Mouse (Mus musculus) forebrain, postnatal 0 days (tissue): ENCODE measurements around the gene Zfp692. TPM values are rescaled to one million over a fixed set of nuclear protein-coding genes. Genes with fewer than 3 reads are reported as not detected.
"Not testable (repeated sequence)": the region's sequence is repeated elsewhere in the genome, so short reads cannot be mapped to it uniquely, and the experiment has no call there.

Experiments
- ATAC-seq: fragments of 200-750 bp; cut with Nextera tagmentation; 2 replicates; pipeline ENCODE4 v1.8.0; 2017; ENCODE audit warnings: mild to moderate bottlenecking, moderate library complexity
- DNase-seq: peaks from one replicate; pipeline ENCODE4 v3.0.0-alpha.2; 2015
- H3K27ac ChIP-seq: fragments of 300-500 bp; sonication (generic); 2 replicates; pipeline ENCODE4 v1.5.1; 2014; ENCODE audit warnings: low read depth, mild to moderate bottlenecking, antibody characterized with exemption, low read length, moderate library complexity, mixed read lengths
- H3K27me3 ChIP-seq: fragments of 300-500 bp; sonication (generic); 2 replicates; pipeline ENCODE4 v1.6.1; 2014; ENCODE audit warnings: mild to moderate bottlenecking, low read length, mixed read lengths; ENCODE audit not compliant: insufficient read depth
- H3K36me3 ChIP-seq: fragments of 300-500 bp; sonication (generic); 2 replicates; pipeline ENCODE4 v1.6.1; 2014; ENCODE audit warnings: mild to moderate bottlenecking, moderate library complexity; ENCODE audit not compliant: insufficient read depth
- H3K4me1 ChIP-seq: fragments of 300-500 bp; sonication (generic); 2 replicates; pipeline ENCODE4 v1.6.1; 2014; ENCODE audit warnings: antibody characterized with exemption; ENCODE audit not compliant: insufficient read depth
- H3K4me2 ChIP-seq: fragments of 300-500 bp; sonication (generic); 2 replicates; pipeline ENCODE4 v1.6.1; 2014; ENCODE audit warnings: low read depth, mild to moderate bottlenecking, moderate library complexity
- H3K4me3 ChIP-seq: fragments of 300-500 bp; sonication (generic); 2 replicates; pipeline ENCODE4 v1.5.1; 2014; ENCODE audit warnings: low read depth, low read length, mixed read lengths
- H3K9ac ChIP-seq: fragments of 300-500 bp; sonication (generic); 2 replicates; pipeline ENCODE4 v1.6.1; 2014; ENCODE audit warnings: mild to moderate bottlenecking
- H3K9me3 ChIP-seq: fragments of 300-500 bp; sonication (generic); 2 replicates; pipeline ENCODE4 v1.6.1; 2016; ENCODE audit warnings: low read length
- CTCF ChIP-seq: sonication (generic); IDR thresholded peaks from 2 replicates; pipeline ENCODE4 v1.5.1; 2016; ENCODE audit warnings: antibody characterized with exemption, control low read depth, low read depth
- WGBS: fragments of 180-500 bp; shearing (Covaris S2); extraction: QIAGEN DNeasy Blood & Tissue Kit; methylation state at CpG from one replicate; pipeline ENCODE4 v1.1.7; 2014; 5-methylcytosine and 5-hydroxymethylcytosine counted together
- polyA plus RNA-seq: library from polyadenylated mRNA; unstranded; fragments of >200 nt; fragmentation: Nextera tagmentation; extraction: Ambion mirVana; gene quantifications from 2 replicates; pipeline ENCODE4 v1.2.1, GENCODE M21; 2015
- total RNA-seq: library from RNA; depleted of rRNA; stranded (reverse); fragments of >200 nt; gene quantifications from 2 replicates; pipeline ENCODE4 v1.2.3, GENCODE M21; 2014; rRNA removed

The Zfp692 gene
- total and polyA plus RNA-seq, 2 experiments from 2014 or later, result 17.7 to 30.0 TPM

GRCm38 (mm10) chr11:58353709-58354108 lies 46.8 kb downstream of the Zfp692 start:
- Histone ChIP-seq H3K9me3 (no peaks in the 10 kb centered on the region), H3K36me3 (no peaks in the 10 kb centered on the region), H3K4me2 (no peak overlapping the region), H3K9ac (no peak overlapping the region), H3K27ac (no peak overlapping the region), H3K27me3 (no peaks in the 10 kb centered on the region), H3K4me3 (no peak overlapping the region), H3K4me1 (no peaks in the 10 kb centered on the region)
- DNase-seq, result no peak
- 80% methylated on average over 3 of the region's 3 CpGs for WGBS
- no peak for ATAC-seq
- TF ChIP-seq CTCF, result no peak

GRCm38 (mm10) chr11:58354476-58354875 lies 47.6 kb downstream of the Zfp692 start:
- WGBS, result 78% methylated on average over 10 of the region's 10 CpGs
- no peak overlapping the region for H3K4me3 ChIP-seq
- ATAC-seq (no peak), DNase-seq (no peak)
- H3K4me1 ChIP-seq, result no peaks in the 10 kb centered on the region
- H3K27ac ChIP-seq, result no peak overlapping the region
- no peaks in the 10 kb centered on the region for H3K9me3 ChIP-seq
- H3K27me3 ChIP-seq, result no peaks in the 10 kb centered on the region
- no peak for TF ChIP-seq CTCF
- H3K4me2 ChIP-seq, result no peak overlapping the region
- H3K36me3 ChIP-seq, result no peaks in the 10 kb centered on the region
- no peak overlapping the region for H3K9ac ChIP-seq

DNA sequence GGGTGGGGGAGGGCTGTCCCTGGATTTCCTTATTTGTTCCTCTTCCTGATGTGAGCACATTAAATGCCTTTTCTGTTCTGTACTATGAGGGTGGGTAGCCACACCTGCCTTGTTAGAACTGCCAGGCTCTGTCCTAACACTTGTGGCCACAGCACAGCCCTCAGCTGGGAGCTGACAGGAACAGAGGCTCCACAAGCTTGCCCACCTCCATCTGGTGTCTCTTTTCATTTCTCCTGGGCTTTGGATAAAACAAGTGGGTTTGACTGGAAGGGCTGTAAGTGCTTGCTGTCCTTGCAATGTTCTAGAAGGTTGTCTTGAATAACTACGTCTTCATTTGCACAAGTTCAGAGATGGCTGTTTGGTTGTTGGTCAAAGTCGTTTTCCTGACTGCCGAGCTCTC lies 48.1 kb downstream of the Zfp692 start:
- H3K27ac ChIP-seq, result no peak overlapping the region
- ATAC-seq (no peak), DNase-seq (no peak)
- no peak for TF ChIP-seq CTCF
- no peaks in the 10 kb centered on the region for H3K36me3 ChIP-seq
- H3K4me1 ChIP-seq, result no peaks in the 10 kb centered on the region
- no peak overlapping the region for H3K4me2 ChIP-seq
- no peak overlapping the region for H3K4me3 ChIP-seq
- H3K27me3 ChIP-seq, result no peaks in the 10 kb centered on the region
- no peaks in the 10 kb centered on the region for H3K9me3 ChIP-seq
- 82% methylated on average over 3 of the region's 3 CpGs for WGBS
- no peak overlapping the region for H3K9ac ChIP-seq

DNA sequence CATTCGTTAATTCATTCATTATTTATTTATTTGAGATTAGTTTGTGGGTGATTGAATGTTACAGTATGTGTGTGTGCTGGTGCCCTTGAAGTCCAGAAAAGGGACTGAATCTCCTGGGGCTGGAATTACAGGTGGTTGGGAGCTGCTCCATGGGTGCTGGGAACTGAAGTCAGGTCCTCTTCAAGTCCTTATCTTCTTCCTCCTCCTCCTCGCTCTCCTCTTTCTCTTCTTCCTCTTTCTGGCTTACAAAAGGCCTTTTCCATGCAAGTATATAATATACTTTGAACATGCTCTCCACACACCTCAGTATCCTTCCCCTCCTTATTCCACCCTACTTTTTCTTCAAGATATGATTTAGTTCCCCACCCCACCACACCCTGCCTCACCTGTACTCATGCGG lies 50.2 kb downstream of the Zfp692 start:
- Histone ChIP-seq H3K36me3 (no peaks in the 10 kb centered on the region), H3K27me3 (no peaks in the 10 kb centered on the region), H3K9me3 (no peaks in the 10 kb centered on the region), H3K4me2 (no peak overlapping the region), H3K4me1 (no peaks in the 10 kb centered on the region), H3K27ac (no peak overlapping the region), H3K9ac (no peak overlapping the region), H3K4me3 (no peak overlapping the region)
- DNase-seq (no peak), ATAC-seq (no peak)
- TF ChIP-seq CTCF, result no peak
- WGBS, result 90% methylated on average over 3 of the region's 3 CpGs

DNA sequence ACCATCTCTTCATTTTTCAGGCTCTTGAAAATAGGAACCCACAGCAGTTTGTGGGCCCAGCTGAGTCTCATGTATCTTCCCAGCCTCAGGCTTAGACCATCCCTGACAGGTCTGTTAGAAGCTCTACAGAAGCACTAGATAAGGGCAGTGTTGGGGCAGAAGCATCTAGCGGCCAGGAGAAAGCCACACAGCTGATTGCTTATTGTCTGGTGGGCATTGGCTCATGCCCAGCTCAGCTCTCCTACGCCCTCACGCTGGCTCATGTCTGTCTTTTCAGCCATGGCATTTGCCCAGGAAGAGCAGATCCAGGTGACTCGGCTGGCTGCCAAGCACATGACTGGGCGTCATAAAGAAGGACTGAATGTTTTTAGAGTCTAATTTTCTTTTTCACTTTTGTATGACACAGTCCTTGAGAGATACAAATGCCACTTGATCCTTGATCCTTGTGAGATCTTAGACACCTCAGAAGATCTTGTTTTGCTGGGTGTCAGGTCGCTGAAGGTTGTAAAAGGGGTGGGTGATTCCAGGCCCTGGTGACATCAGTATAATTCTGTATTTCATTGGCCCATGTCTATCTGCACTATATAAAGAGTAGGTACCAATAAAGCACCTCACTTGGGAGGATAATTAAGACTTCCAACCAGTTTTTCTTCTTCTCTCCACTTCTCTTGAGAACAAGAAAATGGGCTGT lies 51.1 kb downstream of the Zfp692 start:
- Histone ChIP-seq H3K4me2 (no peak overlapping the region), H3K4me3 (no peak overlapping the region), H3K27ac (no peak overlapping the region), H3K9me3 (no peaks in the 10 kb centered on the region), H3K4me1 (no peaks in the 10 kb centered on the region), H3K36me3 (no peaks in the 10 kb centered on the region), H3K27me3 (no peaks in the 10 kb centered on the region), H3K9ac (no peak overlapping the region)
- no peak for TF ChIP-seq CTCF
- 81% methylated on average over 6 of the region's 6 CpGs for WGBS
- DNase-seq, result no peak
- ATAC-seq, result no peak

GRCm38 (mm10) chr11:58362562-58362961 lies 55.7 kb downstream of the Zfp692 start:
- not testable (repeated sequence) for H3K9me3 ChIP-seq, ATAC-seq, H3K4me2 ChIP-seq, H3K9ac ChIP-seq, H3K4me3 ChIP-seq, H3K27ac ChIP-seq, H3K4me1 ChIP-seq, H3K27me3 ChIP-seq, H3K36me3 ChIP-seq, DNase-seq
- no CpG with 5 or more reads among the region's 6 CpGs for WGBS

Other genes starting within 250 kb of the Zfp692 start
- not detected in 2 replicates for gene Gm12248, start 213.9 kb upstream of the Zfp692 start, total RNA-seq
- not detected in 2 replicates for gene Gm12248, start 213.9 kb upstream of the Zfp692 start, polyA plus RNA-seq
- 100 and 121 TPM in 2 replicates for gene Cnot8, start 202.9 kb upstream of the Zfp692 start, total RNA-seq
- 107 and 114 TPM in 2 replicates for gene Cnot8, start 202.9 kb upstream of the Zfp692 start, polyA plus RNA-seq
- gene Gemin5, start 138.5 kb upstream of the Zfp692 start, total RNA-seq, result 18.4 and 19.2 TPM in 2 replicates
- 6.2 and 9.1 TPM in 2 replicates for gene Gemin5, start 138.5 kb upstream of the Zfp692 start, polyA plus RNA-seq
- gene Mrpl22, start 135.4 kb upstream of the Zfp692 start, total RNA-seq, result 39.4 and 70.9 TPM in 2 replicates
- 107 TPM in 2 replicates for gene Mrpl22, start 135.4 kb upstream of the Zfp692 start, polyA plus RNA-seq
- gene Igtp, start 107.5 kb upstream of the Zfp692 start, total RNA-seq, result 1.1 and 1.8 TPM in 2 replicates
- gene Igtp, start 107.5 kb upstream of the Zfp692 start, polyA plus RNA-seq, result 1.7 and 2.6 TPM in 2 replicates
- 1.2 and 2.3 TPM in 2 replicates for gene Irgm2, start 107.5 kb upstream of the Zfp692 start, total RNA-seq
- 0.64 and 0.70 TPM in 2 replicates for gene Irgm2, start 107.5 kb upstream of the Zfp692 start, polyA plus RNA-seq
- gene 4930438A08Rik, start 32.3 kb upstream of the Zfp692 start, total RNA-seq, result not detected in 2 replicates
- gene 4930438A08Rik, start 32.3 kb upstream of the Zfp692 start, polyA plus RNA-seq, result 0.10 TPM in 1 of 2 replicates, not detected in the other
- 41.5 and 41.7 TPM in 2 replicates for gene Zfp672, start 23.3 kb downstream of the Zfp692 start, total RNA-seq
- gene Zfp672, start 23.3 kb downstream of the Zfp692 start, polyA plus RNA-seq, result 38.8 and 41.2 TPM in 2 replicates
- gene Sh3bp5l, start 23.7 kb downstream of the Zfp692 start, total RNA-seq, result 43.1 and 44.3 TPM in 2 replicates
- gene Sh3bp5l, start 23.7 kb downstream of the Zfp692 start, polyA plus RNA-seq, result 35.8 and 44.9 TPM in 2 replicates
- not detected in 2 replicates for gene Lypd8, start 72.0 kb downstream of the Zfp692 start, total RNA-seq
- 0.13 TPM in 1 of 2 replicates, not detected in the other for gene Lypd8, start 72.0 kb downstream of the Zfp692 start, polyA plus RNA-seq
- not detected in 2 replicates for gene 1810065E05Rik, start 114.0 kb downstream of the Zfp692 start, total RNA-seq
- gene 1810065E05Rik, start 114.0 kb downstream of the Zfp692 start, polyA plus RNA-seq, result not detected in 2 replicates
- gene Gm12253, start 125.5 kb downstream of the Zfp692 start, total RNA-seq, result not detected in 2 replicates
- not detected in 2 replicates for gene Gm12253, start 125.5 kb downstream of the Zfp692 start, polyA plus RNA-seq
- not detected in 2 replicates for gene Lypd9, start 145.9 kb downstream of the Zfp692 start, total RNA-seq
- gene Lypd9, start 145.9 kb downstream of the Zfp692 start, polyA plus RNA-seq, result not detected in 2 replicates
- gene Olfr30, start 155.2 kb downstream of the Zfp692 start, total RNA-seq, result not detected in 2 replicates
- not detected in 2 replicates for gene Olfr30, start 155.2 kb downstream of the Zfp692 start, polyA plus RNA-seq
- gene Olfr332, start 185.5 kb downstream of the Zfp692 start, total RNA-seq, result not detected in 2 replicates
- 0.29 TPM in 1 of 2 replicates, not detected in the other for gene Olfr332, start 185.5 kb downstream of the Zfp692 start, polyA plus RNA-seq
- not detected in 2 replicates for gene Olfr331, start 195.5 kb downstream of the Zfp692 start, total RNA-seq
- gene Olfr331, start 195.5 kb downstream of the Zfp692 start, polyA plus RNA-seq, result not detected in 2 replicates
- gene Olfr330, start 227.8 kb downstream of the Zfp692 start, total RNA-seq, result 0.24 TPM in 1 of 2 replicates, not detected in the other
- not detected in 2 replicates for gene Olfr330, start 227.8 kb downstream of the Zfp692 start, polyA plus RNA-seq
- not detected in 2 replicates for gene Olfr329-ps, start 239.4 kb downstream of the Zfp692 start, total RNA-seq
- gene Olfr329-ps, start 239.4 kb downstream of the Zfp692 start, polyA plus RNA-seq, result not detected in 2 replicates
- not detected in 2 replicates for gene Olfr328, start 248.6 kb downstream of the Zfp692 start, total RNA-seq
- not detected in 2 replicates for gene Olfr328, start 248.6 kb downstream of the Zfp692 start, polyA plus RNA-seq